Mouse (Mus musculus) forebrain, postnatal 0 days (tissue): ENCODE results near the gene Samsn1. TPM values are rescaled to one million over a fixed set of nuclear protein-coding genes. Genes with fewer than 3 reads are reported as not detected.

Source experiments
- ATAC-seq: fragments of 200-750 bp; cut with Nextera tagmentation; 2 replicates; pipeline ENCODE4 v1.8.0; 2017; ENCODE audit warnings: mild to moderate bottlenecking, moderate library complexity
- DNase-seq: peaks from one replicate; pipeline ENCODE4 v3.0.0-alpha.2; 2015
- H3K27ac ChIP-seq: fragments of 300-500 bp; sonication (generic); 2 replicates; pipeline ENCODE4 v1.5.1; 2014; ENCODE audit warnings: low read depth, mild to moderate bottlenecking, antibody characterized with exemption, low read length, moderate library complexity, mixed read lengths
- H3K27me3 ChIP-seq: fragments of 300-500 bp; sonication (generic); 2 replicates; pipeline ENCODE4 v1.6.1; 2014; ENCODE audit warnings: mild to moderate bottlenecking, low read length, mixed read lengths; ENCODE audit not compliant: insufficient read depth
- H3K36me3 ChIP-seq: fragments of 300-500 bp; sonication (generic); 2 replicates; pipeline ENCODE4 v1.6.1; 2014; ENCODE audit warnings: mild to moderate bottlenecking, moderate library complexity; ENCODE audit not compliant: insufficient read depth
- H3K4me1 ChIP-seq: fragments of 300-500 bp; sonication (generic); 2 replicates; pipeline ENCODE4 v1.6.1; 2014; ENCODE audit warnings: antibody characterized with exemption; ENCODE audit not compliant: insufficient read depth
- H3K4me2 ChIP-seq: fragments of 300-500 bp; sonication (generic); 2 replicates; pipeline ENCODE4 v1.6.1; 2014; ENCODE audit warnings: low read depth, mild to moderate bottlenecking, moderate library complexity
- H3K4me3 ChIP-seq: fragments of 300-500 bp; sonication (generic); 2 replicates; pipeline ENCODE4 v1.5.1; 2014; ENCODE audit warnings: low read depth, low read length, mixed read lengths
- H3K9ac ChIP-seq: fragments of 300-500 bp; sonication (generic); 2 replicates; pipeline ENCODE4 v1.6.1; 2014; ENCODE audit warnings: mild to moderate bottlenecking
- H3K9me3 ChIP-seq: fragments of 300-500 bp; sonication (generic); 2 replicates; pipeline ENCODE4 v1.6.1; 2016; ENCODE audit warnings: low read length
- CTCF ChIP-seq: sonication (generic); IDR thresholded peaks from 2 replicates; pipeline ENCODE4 v1.5.1; 2016; ENCODE audit warnings: antibody characterized with exemption, control low read depth, low read depth
- WGBS: fragments of 180-500 bp; shearing (Covaris S2); extraction: QIAGEN DNeasy Blood & Tissue Kit; methylation state at CpG from one replicate; pipeline ENCODE4 v1.1.7; 2014; 5-methylcytosine and 5-hydroxymethylcytosine counted together
- polyA plus RNA-seq: library from polyadenylated mRNA; unstranded; fragments of >200 nt; fragmentation: Nextera tagmentation; extraction: Ambion mirVana; gene quantifications from 2 replicates; pipeline ENCODE4 v1.2.1, GENCODE M21; 2015
- total RNA-seq: library from RNA; depleted of rRNA; stranded (reverse); fragments of >200 nt; gene quantifications from 2 replicates; pipeline ENCODE4 v1.2.3, GENCODE M21; 2014

Samsn1 gene
- total and polyA plus RNA-seq, 2 experiments from 2014 or later = 0.90 to 1.4 TPM

DNA sequence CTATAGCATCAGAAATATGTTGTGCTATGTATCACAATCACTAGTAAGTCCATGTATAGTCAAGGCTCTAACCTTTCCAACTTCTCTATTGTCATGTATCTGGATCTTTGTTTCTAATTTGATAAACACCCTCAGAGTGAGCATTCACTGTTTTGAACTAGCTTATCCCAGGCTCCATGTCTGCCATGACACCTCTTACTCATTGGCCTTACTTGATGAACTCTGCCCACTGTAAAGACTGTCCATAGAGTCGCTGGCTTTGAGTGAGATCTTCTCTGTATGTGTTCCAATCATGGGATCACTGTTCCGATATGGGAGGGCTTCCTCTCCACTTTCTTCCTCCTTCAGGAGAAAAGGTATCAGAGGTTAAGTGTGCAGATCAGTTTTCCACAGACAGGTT is 143.2 kb downstream of the Samsn1 start:
- Histone ChIP-seq H3K4me1 (no peaks in the 10 kb centered on the region), H3K4me3 (no peak overlapping the region), H3K27ac (no peak overlapping the region), H3K27me3 (no peaks in the 10 kb centered on the region), H3K36me3 (no peaks in the 10 kb centered on the region), H3K4me2 (no peak overlapping the region), H3K9ac (no peak overlapping the region), H3K9me3 (no peaks in the 10 kb centered on the region)
- ATAC-seq (no peak), DNase-seq (no peak)
- no peak for TF ChIP-seq CTCF
- WGBS = 92% methylated on average over 2 of the region's 2 CpGs

- TF ChIP-seq CTCF = no peak
- ATAC-seq (no peak), DNase-seq (no peak)
- Histone ChIP-seq H3K27me3 (no peaks in the 10 kb centered on the region), H3K4me1 (no peaks in the 10 kb centered on the region), H3K36me3 (no peaks in the 10 kb centered on the region), H3K27ac (no peak overlapping the region), H3K4me3 (no peak overlapping the region), H3K9me3 (no peaks in the 10 kb centered on the region), H3K9ac (no peak overlapping the region), H3K4me2 (no peak overlapping the region)
- 74% methylated on average over 3 of the region's 3 CpGs for WGBS
Observed at GRCm38 (mm10) chr16:75877170-75877569, 144.9 kb downstream of the Samsn1 start.

DNA sequence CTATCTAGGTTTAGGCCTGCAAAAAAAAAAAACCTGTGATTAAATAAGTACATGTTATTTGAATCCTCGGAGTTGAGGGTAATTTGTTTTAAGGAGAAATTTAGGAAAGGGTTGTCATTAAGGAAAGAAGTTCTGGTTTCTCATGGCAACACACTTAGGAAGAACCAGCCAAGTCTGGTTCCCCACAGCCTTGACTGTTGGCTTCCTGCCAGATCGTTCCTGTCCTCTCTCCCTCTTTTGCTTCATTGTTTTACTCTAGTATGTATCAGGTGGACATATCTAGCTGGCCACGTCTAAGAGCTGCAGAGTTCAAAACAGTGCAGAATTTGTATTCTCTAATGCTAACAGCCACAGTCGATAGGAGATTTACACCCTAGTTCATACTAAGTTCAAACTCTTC is 146.2 kb downstream of the Samsn1 start:
- Histone ChIP-seq H3K4me3 (no peak overlapping the region), H3K9me3 (no peaks in the 10 kb centered on the region), H3K27ac (no peak overlapping the region), H3K9ac (no peak overlapping the region), H3K4me2 (no peak overlapping the region), H3K36me3 (no peaks in the 10 kb centered on the region), H3K27me3 (no peaks in the 10 kb centered on the region), H3K4me1 (no peaks in the 10 kb centered on the region)
- no peak for DNase-seq
- no peak for TF ChIP-seq CTCF
- WGBS = 61% methylated on average over 4 of the region's 4 CpGs
- ATAC-seq = no peak

DNA sequence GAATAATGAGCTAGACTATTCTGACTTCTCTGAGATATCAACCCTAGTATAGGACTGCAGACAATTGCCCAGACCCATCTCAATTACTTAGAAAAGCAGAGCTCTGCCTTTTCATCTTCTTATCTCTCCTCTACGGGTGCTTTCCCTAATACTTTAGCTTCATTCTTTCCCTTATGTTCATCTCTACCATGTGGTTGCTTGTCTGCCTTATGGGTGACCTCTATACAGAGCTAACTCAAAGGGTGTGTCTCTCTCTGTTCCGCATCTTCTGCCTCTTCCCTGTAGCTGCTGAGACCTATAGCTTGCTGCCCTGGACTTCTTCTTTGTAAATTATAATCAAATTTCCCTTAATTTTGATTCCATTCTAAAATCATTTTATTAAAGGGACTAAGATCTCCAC is 147.6 kb downstream of the Samsn1 start:
- H3K9ac ChIP-seq = no peak overlapping the region
- no peaks in the 10 kb centered on the region for H3K27me3 ChIP-seq
- H3K4me2 ChIP-seq = no peak overlapping the region
- H3K36me3 ChIP-seq = no peaks in the 10 kb centered on the region
- H3K4me3 ChIP-seq = no peak overlapping the region
- no peak overlapping the region for H3K27ac ChIP-seq
- no peaks in the 10 kb centered on the region for H3K4me1 ChIP-seq
- no peak for ATAC-seq
- no peak for TF ChIP-seq CTCF
- DNase-seq = no peak
- no peaks in the 10 kb centered on the region for H3K9me3 ChIP-seq
- WGBS = 76% methylated on average over 2 of the region's 2 CpGs

DNA sequence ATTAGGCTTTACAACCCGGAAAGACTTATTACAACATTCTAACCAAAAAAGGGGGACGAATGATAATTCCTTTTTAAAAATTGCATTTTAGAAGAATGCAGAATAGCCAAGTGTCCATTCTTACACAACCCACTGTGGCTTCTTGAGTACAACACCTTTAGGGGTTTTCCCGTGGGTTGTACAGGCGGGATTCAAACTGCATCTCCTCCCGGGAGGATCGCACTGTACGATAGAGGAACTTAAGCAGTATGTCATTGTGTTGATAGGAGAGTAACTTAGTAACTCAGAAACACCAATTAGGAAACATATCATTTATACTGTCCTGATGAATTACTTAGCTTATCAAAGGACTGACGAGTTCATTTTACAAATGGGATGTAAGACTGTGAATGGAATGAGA is 149.8 kb downstream of the Samsn1 start:
- no peaks in the 10 kb centered on the region for H3K27me3 ChIP-seq
- no peak for ATAC-seq
- 57% methylated on average over 8 of the region's 8 CpGs for WGBS

DNA sequence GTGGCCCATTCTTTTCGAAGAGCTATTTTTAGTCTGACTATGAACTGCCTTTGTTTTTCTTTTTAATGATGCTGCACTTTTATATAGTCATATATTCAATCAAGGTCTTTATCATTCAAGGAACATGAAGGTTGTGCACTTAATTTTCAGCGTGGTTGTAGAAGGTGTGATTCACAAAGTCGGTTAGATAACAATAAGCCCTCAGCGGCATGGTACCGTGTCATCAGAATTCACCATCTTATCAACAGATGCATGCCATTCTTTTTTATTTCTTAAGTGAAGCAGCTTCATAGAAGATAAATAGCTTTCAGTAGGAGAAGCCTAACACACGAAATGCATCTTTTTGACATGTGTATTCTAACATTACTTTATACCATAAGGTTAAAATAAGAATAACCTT is 154.7 kb downstream of the Samsn1 start:
- H3K27me3 ChIP-seq = no peaks in the 10 kb centered on the region
- ATAC-seq (no peak), DNase-seq (no peak)
- TF ChIP-seq CTCF = no peak
- no peaks in the 10 kb centered on the region for H3K9me3 ChIP-seq
- H3K36me3 ChIP-seq = no peaks in the 10 kb centered on the region
- H3K9ac ChIP-seq = no peak overlapping the region
- no peak overlapping the region for H3K4me2 ChIP-seq
- no peaks in the 10 kb centered on the region for H3K4me1 ChIP-seq
- 81% methylated on average over 6 of the region's 6 CpGs for WGBS
- no peak overlapping the region for H3K4me3 ChIP-seq
- no peak overlapping the region for H3K27ac ChIP-seq

More for the DNA sequence above, 149.8 kb downstream of the Samsn1 start:
- TF ChIP-seq CTCF = no peak
- Histone ChIP-seq H3K9me3 (no peaks in the 10 kb centered on the region), H3K36me3 (no peaks in the 10 kb centered on the region), H3K4me3 (no peak overlapping the region), H3K9ac (no peak overlapping the region), H3K4me1 (no peaks in the 10 kb centered on the region), H3K4me2 (no peak overlapping the region), H3K27ac (no peak overlapping the region)
- no peak for DNase-seq

DNA sequence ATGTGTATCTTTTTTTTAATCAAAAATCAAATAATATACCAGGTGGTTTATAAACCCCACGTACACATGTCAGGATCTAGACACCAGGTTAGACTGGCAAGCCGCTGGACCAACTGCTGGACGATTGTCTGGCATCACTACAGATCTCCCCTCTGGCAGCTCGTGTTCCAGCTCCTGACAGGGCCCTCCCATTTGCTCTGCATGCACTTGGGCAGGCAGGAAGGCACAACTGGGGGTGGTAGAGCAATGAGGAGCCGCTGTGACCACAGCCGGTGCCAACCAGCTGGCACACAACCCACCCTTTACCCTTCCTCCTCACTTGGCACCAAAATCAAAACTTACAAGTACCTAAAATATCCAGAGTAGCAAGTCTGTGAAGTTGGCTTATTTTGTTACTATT is 156.6 kb downstream of the Samsn1 start:
- Histone ChIP-seq H3K9me3 (no peaks in the 10 kb centered on the region), H3K4me3 (no peak overlapping the region), H3K36me3 (no peaks in the 10 kb centered on the region), H3K4me1 (no peaks in the 10 kb centered on the region), H3K9ac (no peak overlapping the region), H3K27me3 (no peaks in the 10 kb centered on the region), H3K27ac (no peak overlapping the region), H3K4me2 (no peak overlapping the region)
- ATAC-seq (no peak), DNase-seq (no peak)
- TF ChIP-seq CTCF = no peak
- 60% methylated on average over 6 of the region's 6 CpGs for WGBS

DNA sequence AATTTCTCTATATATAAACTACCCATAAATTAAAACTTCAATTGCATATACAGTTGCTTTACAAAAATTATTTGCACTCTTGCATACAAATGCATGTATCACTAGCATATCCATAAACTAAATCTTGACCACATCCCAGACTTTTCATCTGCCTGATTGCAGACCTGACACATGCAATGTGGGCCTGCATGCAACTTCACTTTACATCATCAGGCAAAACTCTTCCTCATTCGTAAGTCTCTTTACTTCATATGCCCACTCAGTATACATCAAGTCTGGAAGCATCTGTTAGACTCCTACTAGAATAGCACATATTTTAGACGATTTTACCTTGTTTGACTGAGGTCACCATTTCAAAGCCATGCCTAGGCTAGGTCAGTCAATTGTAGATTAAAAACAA is 157.4 kb downstream of the Samsn1 start:
- Histone ChIP-seq H3K4me1 (no peaks in the 10 kb centered on the region), H3K36me3 (no peaks in the 10 kb centered on the region), H3K27me3 (no peaks in the 10 kb centered on the region), H3K4me3 (no peak overlapping the region), H3K4me2 (no peak overlapping the region), H3K27ac (no peak overlapping the region), H3K9ac (no peak overlapping the region), H3K9me3 (no peaks in the 10 kb centered on the region)
- ATAC-seq = no peak
- WGBS = 80% methylated on average over 2 of the region's 2 CpGs
- DNase-seq = no peak
- TF ChIP-seq CTCF = no peak
